Mouse (Mus musculus): ENCODE data around the gene Sh3gl2.

DNA sequence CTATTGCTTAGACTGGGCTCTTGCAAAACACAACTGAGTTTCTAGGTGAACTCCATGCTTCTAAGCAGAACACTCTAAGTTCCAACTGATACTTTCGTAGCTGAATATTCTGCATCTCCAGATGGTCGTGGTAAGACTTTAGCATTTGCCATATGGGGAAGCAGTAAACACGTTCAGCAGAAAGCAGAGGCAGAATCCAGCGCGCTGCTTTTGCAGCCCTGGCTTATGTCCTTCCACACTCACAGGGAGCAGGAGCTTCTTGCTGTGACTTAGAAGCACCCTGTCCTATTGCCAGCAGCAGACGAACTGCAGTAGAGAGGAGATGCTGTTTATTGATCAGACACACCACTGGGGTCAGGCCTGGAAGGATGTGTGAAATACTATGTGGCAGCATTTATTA, 120.5 kb downstream of the Sh3gl2 start:
- TF ChIP-seq CTCF (IDR thresholded peaks at IDR 0.05; ENCODE audit: low read depth, low read length) (no peak), TAL1 (conservative IDR thresholded peaks at IDR 0.05; ENCODE audit: low read depth, low read length) (no peak)
